Mouse (Mus musculus): ENCODE data around the gene Cltc.

Cltc gene

GRCm38 (mm10) chr11:86683395-86684125 lies 73.8 kb downstream of the Cltc start, which contains the start of the genes Vmp1 and Ptrh2:
TSS of gene Vmp1 (minus strand) at chr11:86683836.
TSS of gene Ptrh2 (plus strand) at chr11:86683985.
- peak; percentile 87 to 92 for DNase-seq (ENCODE audit: low spot score in 2 of 2)

- no peak for DNase-seq (ENCODE audit: low spot score in 2 of 2)
These were observed 74.5 kb downstream of the Cltc start for GRCm38 (mm10) chr11:86682861-86683260.

- no peak for DNase-seq (ENCODE audit: low spot score in 2 of 2)
These were observed 75.9 kb downstream of the Cltc start for GRCm38 (mm10) chr11:86681423-86681822.

- DNase-seq (ENCODE audit: low spot score in 2 of 2) = no peak
These were observed 76.6 kb downstream of the Cltc start for GRCm38 (mm10) chr11:86680729-86681128.

GRCm38 (mm10) chr11:86678957-86679356 lies 78.4 kb downstream of the Cltc start:
- no peak for DNase-seq (ENCODE audit: low spot score in 2 of 2)

- DNase-seq (ENCODE audit: low spot score in 2 of 2) = no peak
These were observed 81.8 kb downstream of the Cltc start for GRCm38 (mm10) chr11:86675520-86675919.

- no peak for DNase-seq (ENCODE audit: low spot score in 2 of 2)
These were observed 84.6 kb downstream of the Cltc start for GRCm38 (mm10) chr11:86672772-86673171.

GRCm38 (mm10) chr11:86671041-86671675 lies 86.2 kb downstream of the Cltc start:
- DNase-seq (ENCODE audit: low spot score in 2 of 2) = peak; percentile 15 to 20

- DNase-seq (ENCODE audit: low spot score in 2 of 2) = no peak
These were observed 89.2 kb downstream of the Cltc start for GRCm38 (mm10) chr11:86668169-86668568.

GRCm38 (mm10) chr11:86667553-86667952 lies 89.8 kb downstream of the Cltc start:
- no peak for DNase-seq (ENCODE audit: low spot score in 2 of 2)

- no peak for DNase-seq (ENCODE audit: low spot score in 2 of 2)
These were observed 93.0 kb downstream of the Cltc start for GRCm38 (mm10) chr11:86664406-86664805.

- no peak for DNase-seq (ENCODE audit: low spot score in 2 of 2)
These were observed 93.4 kb downstream of the Cltc start for GRCm38 (mm10) chr11:86663977-86664376.

GRCm38 (mm10) chr11:86662986-86663895 lies 94.1 kb downstream of the Cltc start:
- DNase-seq (ENCODE audit: low spot score in 2 of 2) = no peak

GRCm38 (mm10) chr11:86657863-86658262 lies 99.5 kb downstream of the Cltc start:
- no peak for DNase-seq (ENCODE audit: low spot score in 2 of 2)

GRCm38 (mm10) chr11:86656849-86657567 lies 100.4 kb downstream of the Cltc start:
- no peak for DNase-seq (ENCODE audit: low spot score in 2 of 2)

- DNase-seq (ENCODE audit: low spot score in 2 of 2) = no peak
These were observed 101.7 kb downstream of the Cltc start for GRCm38 (mm10) chr11:86655671-86656070.

GRCm38 (mm10) chr11:86654096-86654495 lies 103.3 kb downstream of the Cltc start:
- no peak for DNase-seq (ENCODE audit: low spot score in 2 of 2)

- peak; percentile 34 to 66 for DNase-seq (ENCODE audit: low spot score in 2 of 2)
These were observed 103.9 kb downstream of the Cltc start for GRCm38 (mm10) chr11:86653446-86653845.

- no peak for DNase-seq (ENCODE audit: low spot score in 2 of 2)
These were observed 104.8 kb downstream of the Cltc start for GRCm38 (mm10) chr11:86652578-86652979.

GRCm38 (mm10) chr11:86650676-86651075 lies 106.7 kb downstream of the Cltc start:
- DNase-seq (ENCODE audit: low spot score in 2 of 2) = no peak

- no peak for DNase-seq (ENCODE audit: low spot score in 2 of 2)
These were observed 107.8 kb downstream of the Cltc start for GRCm38 (mm10) chr11:86649542-86649941.

All from heart, adult 9 months (tissue).